Mouse (Mus musculus) heart, embryonic 12.5 days (tissue): ENCODE results near the gene 4930455H04Rik. TPM values are rescaled to one million over a fixed set of nuclear protein-coding genes. Genes with fewer than 3 reads are reported as not detected.

Source experiments
- ATAC-seq: fragments of 200-750 bp; cut with Nextera tagmentation; 2 replicates; pipeline ENCODE4 v1.8.0; 2017; ENCODE audit warnings: moderate TSS enrichment, moderate library complexity; ENCODE audit not compliant: insufficient number of reproducible peaks, low FRiP score
- H3K27ac ChIP-seq: fragments of 300-500 bp; sonication (generic); 2 replicates; pipeline ENCODE4 v1.5.1; 2016; ENCODE audit warnings: mild to moderate bottlenecking, moderate library complexity; ENCODE audit not compliant: poor library complexity, severe bottlenecking
- H3K27me3 ChIP-seq: fragments of 300-500 bp; sonication (generic); replicated peaks from 2 replicates; pipeline ENCODE4 v1.6.1; 2016; ENCODE audit warnings: mild to moderate bottlenecking, moderate library complexity
- H3K36me3 ChIP-seq: fragments of 300-500 bp; sonication (generic); 2 replicates; pipeline ENCODE4 v1.6.1; 2016; ENCODE audit warnings: mild to moderate bottlenecking, moderate library complexity
- H3K4me1 ChIP-seq: fragments of 300-500 bp; sonication (generic); replicated peaks from 2 replicates; pipeline ENCODE4 v1.6.1; 2016; ENCODE audit warnings: mild to moderate bottlenecking
- H3K4me2 ChIP-seq: fragments of 300-500 bp; sonication (generic); 2 replicates; pipeline ENCODE4 v1.6.1; 2016; ENCODE audit warnings: mild to moderate bottlenecking, moderate library complexity
- H3K4me3 ChIP-seq: fragments of 300-500 bp; sonication (generic); 2 replicates; pipeline ENCODE4 v1.5.1; 2016; ENCODE audit warnings: mild to moderate bottlenecking
- H3K9ac ChIP-seq: fragments of 300-500 bp; sonication (generic); 2 replicates; pipeline ENCODE4 v1.6.1; 2016; ENCODE audit warnings: mild to moderate bottlenecking, moderate library complexity
- H3K9me3 ChIP-seq: fragments of 300-500 bp; sonication (generic); replicated peaks from 2 replicates; pipeline ENCODE4 v1.6.1; 2016; ENCODE audit warnings: mild to moderate bottlenecking, moderate library complexity
- WGBS: fragments of 180-500 bp; shearing (Covaris S2); methylation state at CpG from one replicate; pipeline ENCODE4 v1.1.7; 2016; 5-methylcytosine and 5-hydroxymethylcytosine counted together
- polyA plus RNA-seq: library from polyadenylated mRNA; unstranded; fragments of >200 nt; fragmentation: Nextera tagmentation; extraction: Ambion mirVana; gene quantifications from 2 replicates; pipeline ENCODE4 v1.2.1, GENCODE M21; 2016

4930455H04Rik gene
- polyA plus RNA-seq, 1 experiment from 2014 or later = not detected

GRCm38 (mm10) chr3:116950665-116951115, 17.4 kb upstream of the 4930455H04Rik start:
- H3K36me3 ChIP-seq = peaks cover 4% of the 10 kb centered on the region; the same call in 1 of the 2 replicates
- no peak overlapping the region for H3K4me3 ChIP-seq
- peaks cover 14% of the 10 kb centered on the region; the same call in 1 of the 2 replicates for H3K4me1 ChIP-seq
- ATAC-seq = no peak
- WGBS = 74% methylated on average over 6 of the region's 6 CpGs
- no peak overlapping the region for H3K27ac ChIP-seq
- H3K4me2 ChIP-seq = no peak overlapping the region
- H3K9ac ChIP-seq = no peak overlapping the region
- no peaks in the 10 kb centered on the region for H3K27me3 ChIP-seq
- H3K9me3 ChIP-seq = no peaks in the 10 kb centered on the region

- Histone ChIP-seq H3K36me3 (peaks cover 4% of the 10 kb centered on the region; the same call in 1 of the 2 replicates), H3K27me3 (no peaks in the 10 kb centered on the region), H3K9me3 (no peaks in the 10 kb centered on the region), H3K4me3 (no peak overlapping the region), H3K4me2 (no peak overlapping the region), H3K9ac (no peak overlapping the region), H3K27ac (no peak overlapping the region), H3K4me1 (peaks cover 14% of the 10 kb centered on the region; the same call in 1 of the 2 replicates)
- whole genome bisulfite sequencing = 61% methylated on average over 3 of the region's 3 CpGs
- ATAC-seq = no peak
These were observed 16.6 kb upstream of the 4930455H04Rik start for GRCm38 (mm10) chr3:116951489-116951888.

- no peak overlapping the region for H3K27ac ChIP-seq
- no peaks in the 10 kb centered on the region for H3K36me3 ChIP-seq
- no peaks in the 10 kb centered on the region for H3K27me3 ChIP-seq
- H3K4me3 ChIP-seq = no peak overlapping the region
- WGBS = 69% methylated on average over 8 of the region's 8 CpGs
- peaks cover 14% of the 10 kb centered on the region; the same call in 1 of the 2 replicates for H3K4me1 ChIP-seq
- no peak overlapping the region for H3K4me2 ChIP-seq
- no peak overlapping the region for H3K9ac ChIP-seq
- no peaks in the 10 kb centered on the region for H3K9me3 ChIP-seq
- ATAC-seq = no peak
These were observed 15.7 kb upstream of the 4930455H04Rik start for GRCm38 (mm10) chr3:116952242-116952899.

GRCm38 (mm10) chr3:116953366-116953765, 14.7 kb upstream of the 4930455H04Rik start:
- H3K9ac ChIP-seq = no peak overlapping the region
- H3K27ac ChIP-seq = no peak overlapping the region
- H3K27me3 ChIP-seq = no peaks in the 10 kb centered on the region
- H3K36me3 ChIP-seq = no peaks in the 10 kb centered on the region
- H3K4me3 ChIP-seq = no peak overlapping the region
- H3K4me1 ChIP-seq = peaks cover 14% of the 10 kb centered on the region; the same call in 1 of the 2 replicates
- H3K9me3 ChIP-seq = no peaks in the 10 kb centered on the region
- no peak for ATAC-seq
- WGBS = 75% methylated on average over 6 of the region's 6 CpGs
- H3K4me2 ChIP-seq = no peak overlapping the region

GRCm38 (mm10) chr3:116955061-116955460, 13.0 kb upstream of the 4930455H04Rik start:
- no peak overlapping the region for H3K4me2 ChIP-seq
- no peaks in the 10 kb centered on the region for H3K9me3 ChIP-seq
- H3K9ac ChIP-seq = no peak overlapping the region
- no peak overlapping the region for H3K4me3 ChIP-seq
- no peak overlapping the region for H3K27ac ChIP-seq
- H3K27me3 ChIP-seq = no peaks in the 10 kb centered on the region
- peaks cover 14% of the 10 kb centered on the region; the same call in 1 of the 2 replicates for H3K4me1 ChIP-seq
- ATAC-seq = no peak
- no peaks in the 10 kb centered on the region for H3K36me3 ChIP-seq
- WGBS = 57% methylated on average over 6 of the region's 6 CpGs

- H3K4me1 ChIP-seq = no peaks in the 10 kb centered on the region
- no peak overlapping the region for H3K27ac ChIP-seq
- 73% methylated on average over 2 of the region's 2 CpGs for WGBS
- H3K4me3 ChIP-seq = no peak overlapping the region
- no peaks in the 10 kb centered on the region for H3K36me3 ChIP-seq
- no peaks in the 10 kb centered on the region for H3K27me3 ChIP-seq
- H3K9me3 ChIP-seq = no peaks in the 10 kb centered on the region
- H3K9ac ChIP-seq = no peak overlapping the region
- ATAC-seq = no peak
- no peak overlapping the region for H3K4me2 ChIP-seq
These were observed 7.7 kb upstream of the 4930455H04Rik start for GRCm38 (mm10) chr3:116960414-116960813.

- no peak for ATAC-seq
- Histone ChIP-seq H3K4me1 (no peaks in the 10 kb centered on the region), H3K9me3 (no peaks in the 10 kb centered on the region), H3K4me2 (no peak overlapping the region), H3K4me3 (no peak overlapping the region), H3K27ac (no peak overlapping the region), H3K36me3 (no peaks in the 10 kb centered on the region), H3K27me3 (no peaks in the 10 kb centered on the region), H3K9ac (no peak overlapping the region)
- WGBS = 77% methylated on average over 15 of the region's 15 CpGs
These were observed 6.5 kb upstream of the 4930455H04Rik start for GRCm38 (mm10) chr3:116961354-116962142.

GRCm38 (mm10) chr3:116963213-116963612, 4.9 kb upstream of the 4930455H04Rik start:
- ATAC-seq = peak; percentile 71
- peak overlapping the region; percentile 73 for H3K27ac ChIP-seq
- no peak overlapping the region for H3K4me3 ChIP-seq
- WGBS = 53% methylated on average over 4 of the region's 4 CpGs
- H3K36me3 ChIP-seq = no peaks in the 10 kb centered on the region
- H3K27me3 ChIP-seq = no peaks in the 10 kb centered on the region
- H3K4me1 ChIP-seq = no peaks in the 10 kb centered on the region; the same call in 1 of the 2 replicates
- no peak overlapping the region for H3K4me2 ChIP-seq
- H3K9ac ChIP-seq = no peak overlapping the region
- H3K9me3 ChIP-seq = no peaks in the 10 kb centered on the region

- no peaks in the 10 kb centered on the region; the same call in 1 of the 2 replicates for H3K4me1 ChIP-seq
- H3K27ac ChIP-seq = peak overlapping the region; percentile 48
- no peak overlapping the region for H3K4me3 ChIP-seq
- no peaks in the 10 kb centered on the region for H3K36me3 ChIP-seq
- no peak overlapping the region for H3K9ac ChIP-seq
- no peaks in the 10 kb centered on the region for H3K9me3 ChIP-seq
- H3K4me2 ChIP-seq = 0 out of 2 replicates have a peak overlapping the region, but pooled peaks have one; percentile 0
- ATAC-seq = no peak
- WGBS = 82% methylated on average over 9 of the region's 9 CpGs
- H3K27me3 ChIP-seq = no peaks in the 10 kb centered on the region
These were observed 3.6 kb upstream of the 4930455H04Rik start for GRCm38 (mm10) chr3:116964426-116964825.

GRCm38 (mm10) chr3:116966225-116966624, 1.8 kb upstream of the 4930455H04Rik start:
- Histone ChIP-seq H3K4me1 (no peaks in the 10 kb centered on the region; the same call in 1 of the 2 replicates), H3K4me3 (no peak overlapping the region), H3K9me3 (no peaks in the 10 kb centered on the region), H3K27me3 (no peaks in the 10 kb centered on the region), H3K36me3 (no peaks in the 10 kb centered on the region), H3K27ac (no peak overlapping the region), H3K4me2 (0 out of 2 replicates have a peak overlapping the region, but pooled peaks have one; percentile 5), H3K9ac (no peak overlapping the region)
- peak; percentile 77 for ATAC-seq
- WGBS = 28% methylated on average over 4 of the region's 4 CpGs

- no peak for ATAC-seq
- no peaks in the 10 kb centered on the region for H3K36me3 ChIP-seq
- WGBS = 50% methylated on average over 6 of the region's 6 CpGs
- H3K9me3 ChIP-seq = no peaks in the 10 kb centered on the region
- no peaks in the 10 kb centered on the region; the same call in 1 of the 2 replicates for H3K4me1 ChIP-seq
- H3K4me3 ChIP-seq = peak overlapping the region; percentile 29
- no peak overlapping the region; the same call in 1 of the 2 replicates for H3K9ac ChIP-seq
- no peaks in the 10 kb centered on the region for H3K27me3 ChIP-seq
- H3K27ac ChIP-seq = peak overlapping the region; percentile 46; the same call in 1 of the 2 replicates
- H3K4me2 ChIP-seq = peak overlapping the region; percentile 51
These were observed 1.3 kb upstream of the 4930455H04Rik start for GRCm38 (mm10) chr3:116966800-116967199.
